In genomic region chr5:111059140-111059921, GRCm38 (mm10) we compare ENCODE assay signal across 7 mouse cellular contexts.
DNase-seq lines count a peak whose midpoint lies in the region; ATAC-seq and TF ChIP-seq lines count a peak whose summit lies in the region.

No protein-coding gene starts in this region.

- 79% methylated on average over 11 of the region's 11 CpGs for WGBS in forebrain, embryonic 14.5 days

- DNase-seq in layer of hippocampus, adult 2 months (ENCODE audit: low spot score in 2 of 2), result no peak
- no peak for DNase-seq in layer of hippocampus, postnatal 36 days
- peak; percentile 83 for DNase-seq in Muller cell, postnatal 12 days (ENCODE audit: inconsistent ontology term)
- DNase-seq in forebrain, embryonic 14.5 days (ENCODE audit: low spot score), result no peak
- peak; percentile 18 to 59 for DNase-seq in natural killer cell, adult 2 months (ENCODE audit: low spot score in 2 of 2)
- no peak for DNase-seq in right cerebral cortex, adult 2 months (ENCODE audit: low spot score in 2 of 2)
- no peak for DNase-seq in cerebellum, postnatal 14 days

- no peak overlapping the region for H3K4me2 ChIP-seq in forebrain, embryonic 14.5 days (ENCODE audit: low read length)

- H3K4me1 ChIP-seq in forebrain, embryonic 14.5 days (ENCODE audit: control insufficient read depth, insufficient read depth, low read length), result peaks cover 56% of the 10 kb centered on the region

- H3K9me3 ChIP-seq in forebrain, embryonic 14.5 days (replicated peaks; ENCODE audit: control insufficient read depth, low read length), result no peaks in the 10 kb centered on the region

- peak overlapping the region; percentile 37 for H3K27ac ChIP-seq in layer of hippocampus, adult 2 months
- H3K27ac ChIP-seq in forebrain, embryonic 14.5 days (ENCODE audit: low read depth, low read length), result peak overlapping the region; percentile 93

- H3K4me3 ChIP-seq in layer of hippocampus, adult 2 months, result no peak overlapping the region
- no peak overlapping the region for H3K4me3 ChIP-seq in forebrain, embryonic 14.5 days (ENCODE audit: low read depth, low read length)

- no peaks in the 10 kb centered on the region for H3K36me3 ChIP-seq in forebrain, embryonic 14.5 days (ENCODE audit: control insufficient read depth, insufficient read depth, low read length)

- TF ChIP-seq CTCF in layer of hippocampus, adult 2 months (conservative IDR thresholded peaks at IDR 0.05), result no peak

- no peak for ATAC-seq in forebrain, embryonic 14.5 days

- H3K9ac ChIP-seq in forebrain, embryonic 14.5 days (ENCODE audit: low read length), result 0 out of 2 replicates have a peak overlapping the region, but pooled peaks have one; percentile 33

- H3K27me3 ChIP-seq in forebrain, embryonic 14.5 days (replicated peaks; ENCODE audit: control insufficient read depth, insufficient read depth, low read length), result no peaks in the 10 kb centered on the region

Comparison
In these comparisons a context has a peak if more than half of its experiments do, and no peak if none do; other contexts are left out.
1. DNase-seq: peak in Muller cell, postnatal 12 days (single experiment) and natural killer cell, adult 2 months (2 of 2); none in layer of hippocampus, adult 2 months (0 of 2), layer of hippocampus, postnatal 36 days (0 of 2), forebrain, embryonic 14.5 days (single experiment), right cerebral cortex, adult 2 months (0 of 2) and cerebellum, postnatal 14 days (0 of 2).